Comparison of ENCODE assay signal across 7 mouse cellular contexts in the genomic region with DNA sequence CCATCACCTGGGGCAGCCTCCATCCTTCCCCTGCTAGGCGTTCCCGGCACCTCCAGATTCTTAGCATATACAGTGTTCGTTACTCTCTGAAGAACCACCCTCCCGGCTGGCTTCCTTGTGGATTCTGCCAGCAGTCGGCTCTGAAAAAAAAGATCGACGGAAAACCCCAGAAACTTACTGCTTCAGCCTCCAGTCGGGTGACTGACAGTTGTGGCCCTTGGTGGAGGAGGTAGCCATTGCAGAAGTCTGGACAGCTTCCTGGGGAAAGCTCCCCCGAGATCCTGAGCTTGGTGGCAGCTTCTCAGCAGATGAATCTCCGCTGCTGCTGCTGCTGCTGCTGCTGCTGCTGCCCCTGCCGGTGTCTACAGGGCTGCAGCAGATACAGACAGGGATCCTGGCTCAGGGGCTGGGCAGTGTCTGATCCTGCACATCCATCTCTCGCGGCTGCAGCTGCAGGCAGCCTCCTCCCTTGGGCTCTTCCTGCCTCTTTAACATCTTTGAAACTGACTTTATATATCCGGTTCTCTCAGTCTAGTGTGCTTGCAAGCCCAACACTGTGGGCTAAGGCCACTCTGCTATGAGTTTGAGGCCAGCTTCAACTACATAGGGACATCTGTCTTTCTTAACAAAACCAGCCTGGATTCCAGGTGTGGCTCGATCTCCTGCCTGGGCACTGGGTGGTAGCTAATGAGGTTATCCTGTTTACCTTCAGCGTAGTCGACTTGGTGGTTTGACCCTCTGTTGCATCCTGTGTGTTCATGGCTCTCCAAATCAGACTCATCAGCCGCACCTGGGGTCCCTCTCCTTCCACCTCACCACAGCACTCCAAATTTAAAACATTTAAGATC. TPM values are rescaled to one million over a fixed set of nuclear protein-coding genes. Genes with fewer than 3 reads are reported as not detected.
DNase-seq lines count a peak whose midpoint lies in the region; ATAC-seq and TF ChIP-seq lines count a peak whose summit lies in the region.

No protein-coding gene starts in this region.

- no peaks in the 10 kb centered on the region for H3K27me3 ChIP-seq in forebrain, postnatal 0 days (ENCODE audit: insufficient read depth, low read length)
- 0 out of 2 replicates have a peak, but pooled peaks cover 4% of the 10 kb centered on the region for H3K27me3 ChIP-seq in liver, postnatal 0 days (ENCODE audit: insufficient read depth, low read length)

- peak overlapping the region; percentile 57 for H3K27ac ChIP-seq in forebrain, postnatal 0 days (ENCODE audit: low read depth, low read length)
- no peak overlapping the region for H3K27ac ChIP-seq in liver, postnatal 0 days (ENCODE audit: low read depth)

- DNase-seq in right cerebral cortex, postnatal 10 days (ENCODE audit: low spot score in 2 of 2), result peak; percentile 31 to 38
- DNase-seq in right cerebral cortex, postnatal 4 days, result no peak
- DNase-seq in forebrain, postnatal 0 days, result no peak
- no peak for DNase-seq in liver, postnatal 0 days
- peak; percentile 71 for DNase-seq in thymus, postnatal 25 days
- no peak for DNase-seq in left cerebral cortex, adult 11 months (ENCODE audit: low spot score)
- no peak for DNase-seq in MN1 (ENCODE audit: low spot score)

- no peak for TF ChIP-seq EP300 in liver, postnatal 0 days (IDR thresholded peaks at IDR 0.05; ENCODE audit: low read depth)

- ATAC-seq in forebrain, postnatal 0 days, result peak; percentile 30; the same call in 1 of the 2 replicates
- ATAC-seq in liver, postnatal 0 days, result no peak

- peak; percentile 39 for TF ChIP-seq CTCF in forebrain, postnatal 0 days (IDR thresholded peaks at IDR 0.05; ENCODE audit: low read depth)
- TF ChIP-seq CTCF in liver, postnatal 0 days (IDR thresholded peaks at IDR 0.05; ENCODE audit: low read depth), result peak; percentile 34

- peak overlapping the region; percentile 14; the same call in 1 of the 2 replicates for H3K9ac ChIP-seq in forebrain, postnatal 0 days
- no peak overlapping the region for H3K9ac ChIP-seq in liver, postnatal 0 days (replicated peaks)

- H3K4me1 ChIP-seq in forebrain, postnatal 0 days (ENCODE audit: insufficient read depth), result no peaks in the 10 kb centered on the region
- peaks cover 31% of the 10 kb centered on the region for H3K4me1 ChIP-seq in liver, postnatal 0 days (ENCODE audit: insufficient read depth)

- H3K9me3 ChIP-seq in forebrain, postnatal 0 days (ENCODE audit: low read length), result no peaks in the 10 kb centered on the region
- no peaks in the 10 kb centered on the region for H3K9me3 ChIP-seq in liver, postnatal 0 days (ENCODE audit: low read length)

- 21% methylated on average over 18 of the region's 18 CpGs for WGBS in forebrain, postnatal 0 days
- 20% methylated on average over 18 of the region's 18 CpGs for WGBS in liver, postnatal 0 days (ENCODE audit: insufficient replicate concordance)

- peak overlapping the region; percentile 33 for H3K4me2 ChIP-seq in forebrain, postnatal 0 days (ENCODE audit: low read depth)
- no peak overlapping the region for H3K4me2 ChIP-seq in liver, postnatal 0 days (ENCODE audit: low read depth, low read length)

- H3K36me3 ChIP-seq in forebrain, postnatal 0 days (ENCODE audit: insufficient read depth), result no peaks in the 10 kb centered on the region
- H3K36me3 ChIP-seq in liver, postnatal 0 days (replicated peaks; ENCODE audit: insufficient read depth, low read length), result no peaks in the 10 kb centered on the region

- H3K4me3 ChIP-seq in forebrain, postnatal 0 days (ENCODE audit: low read depth, low read length), result no peak overlapping the region
- H3K4me3 ChIP-seq in liver, postnatal 0 days (ENCODE audit: low read depth, low read length), result no peak overlapping the region

RNA-seq across cellular contexts. Expression of gene Brd2, which starts 6.7 kb away (rescaled TPM):
- 191 and 219 TPM in 2 replicates for total RNA-seq in forebrain, postnatal 0 days (2014; rRNA removed)
- 122 and 129 TPM in 2 replicates for polyA plus RNA-seq in forebrain, postnatal 0 days (2015; fragmentation: Nextera tagmentation; extraction: Ambion mirVana)
- 29.2 and 32.5 TPM in 2 replicates for polyA plus RNA-seq in liver, postnatal 0 days (2015; fragmentation: Nextera tagmentation; extraction: Ambion mirVana)

RNA-seq across cellular contexts. Expression of gene H2-DMa, which starts 9.8 kb away (rescaled TPM):
- 21.5 and 25.7 TPM in 2 replicates for total RNA-seq in forebrain, postnatal 0 days (2014; rRNA removed)
- 19.2 and 23.5 TPM in 2 replicates for polyA plus RNA-seq in forebrain, postnatal 0 days (2015; fragmentation: Nextera tagmentation; extraction: Ambion mirVana)
- 9.7 and 11.9 TPM in 2 replicates for polyA plus RNA-seq in liver, postnatal 0 days (2015; fragmentation: Nextera tagmentation; extraction: Ambion mirVana)

RNA-seq across cellular contexts. Expression of gene H2-DMb2, which starts 13.9 kb away (rescaled TPM):
- total RNA-seq in forebrain, postnatal 0 days (2014; rRNA removed), result 2.2 and 2.4 TPM in 2 replicates
- polyA plus RNA-seq in forebrain, postnatal 0 days (2015; fragmentation: Nextera tagmentation; extraction: Ambion mirVana), result 0.72 and 1.0 TPM in 2 replicates
- polyA plus RNA-seq in liver, postnatal 0 days (2015; fragmentation: Nextera tagmentation; extraction: Ambion mirVana), result 1.9 and 2.1 TPM in 2 replicates

RNA-seq across cellular contexts. Expression of gene H2-DMb1, which starts 23.7 kb away (rescaled TPM):
- 0.62 and 2.8 TPM in 2 replicates for total RNA-seq in forebrain, postnatal 0 days (2014; rRNA removed)
- polyA plus RNA-seq in forebrain, postnatal 0 days (2015; fragmentation: Nextera tagmentation; extraction: Ambion mirVana), result 1.5 and 1.7 TPM in 2 replicates
- polyA plus RNA-seq in liver, postnatal 0 days (2015; fragmentation: Nextera tagmentation; extraction: Ambion mirVana), result 3.9 and 4.0 TPM in 2 replicates

RNA-seq across cellular contexts. Expression of gene H2-Oa, which starts 37.0 kb away (rescaled TPM):
- not detected in 2 replicates for total RNA-seq in forebrain, postnatal 0 days (2014; rRNA removed)
- 0.13 TPM in 1 of 2 replicates, not detected in the other for polyA plus RNA-seq in forebrain, postnatal 0 days (2015; fragmentation: Nextera tagmentation; extraction: Ambion mirVana)
- polyA plus RNA-seq in liver, postnatal 0 days (2015; fragmentation: Nextera tagmentation; extraction: Ambion mirVana), result 0.72 and 0.85 TPM in 2 replicates

Comparison
In these comparisons a context has a peak if more than half of its experiments do, and no peak if none do; other contexts are left out.
1. DNase-seq: peak in right cerebral cortex, postnatal 10 days (2 of 2) and thymus, postnatal 25 days (single experiment); none in right cerebral cortex, postnatal 4 days (single experiment), forebrain, postnatal 0 days (single experiment), liver, postnatal 0 days (single experiment), left cerebral cortex, adult 11 months (single experiment) and MN1 (single experiment).